22 mouse cellular contexts compared by ENCODE assay signal in genomic region chr3:53230562-53230961, GRCm38 (mm10).
A peak's percentile ranks its signal among the peaks of the same experiment; 100 is the strongest.
DNase-seq lines count a peak whose midpoint lies in the region; ATAC-seq lines count a peak whose summit lies in the region.
"Had no signal": no experiment of that assay in that cellular context is flagged by ENCODE, and none has a peak within 500 bp of the region (broad histone marks: within the 10 kb centered on the region; RNA-seq: fewer than 3 reads in every experiment).

No protein-coding gene starts in this region.

- no peak overlapping the region for H3K4me2 ChIP-seq in forebrain, embryonic 13.5 days
- no peak overlapping the region for H3K4me2 ChIP-seq in forebrain, embryonic 11.5 days (ENCODE audit: low read depth, low read length, severe bottlenecking)
- H3K4me2 ChIP-seq in heart, embryonic 15.5 days, result no peak overlapping the region
- no peak overlapping the region for H3K4me2 ChIP-seq in limb, embryonic 13.5 days (replicated peaks)
- H3K4me2 ChIP-seq: embryonic facial prominence, embryonic 12.5 days; liver, embryonic 13.5 days; lung, embryonic 15.5 days; midbrain, embryonic 11.5 days; stomach, embryonic 15.5 days had no signal

- H3K36me3 ChIP-seq in forebrain, embryonic 13.5 days (ENCODE audit: poor library complexity, severe bottlenecking), result no peaks in the 10 kb centered on the region
- H3K36me3 ChIP-seq in forebrain, embryonic 11.5 days (ENCODE audit: control insufficient read depth, insufficient read depth, low read length), result no peaks in the 10 kb centered on the region
- H3K36me3 ChIP-seq in heart, embryonic 15.5 days, result no peaks in the 10 kb centered on the region
- H3K36me3 ChIP-seq in heart, embryonic 10.5 days, result no peaks in the 10 kb centered on the region
- H3K36me3 ChIP-seq in limb, embryonic 13.5 days, result no peaks in the 10 kb centered on the region
- H3K36me3 ChIP-seq in limb, embryonic 10.5 days, result no peaks in the 10 kb centered on the region
- H3K36me3 ChIP-seq: embryonic facial prominence, embryonic 12.5 days; liver, embryonic 13.5 days; lung, embryonic 15.5 days; stomach, embryonic 15.5 days had no signal

- peaks cover 12% of the 10 kb centered on the region for H3K4me1 ChIP-seq in forebrain, embryonic 13.5 days
- no peaks in the 10 kb centered on the region for H3K4me1 ChIP-seq in forebrain, embryonic 11.5 days (replicated peaks; ENCODE audit: control insufficient read depth, insufficient read depth, low read length)
- peaks cover 29% of the 10 kb centered on the region for H3K4me1 ChIP-seq in heart, embryonic 15.5 days (replicated peaks)
- peaks cover 18% of the 10 kb centered on the region for H3K4me1 ChIP-seq in heart, embryonic 10.5 days
- H3K4me1 ChIP-seq in limb, embryonic 13.5 days, result peaks cover 30% of the 10 kb centered on the region
- no peaks in the 10 kb centered on the region; the same call in 1 of the 2 replicates for H3K4me1 ChIP-seq in limb, embryonic 10.5 days
- H3K4me1 ChIP-seq: embryonic facial prominence, embryonic 12.5 days; liver, embryonic 13.5 days; stomach, embryonic 15.5 days had no signal

- H3K27me3 ChIP-seq in forebrain, embryonic 13.5 days, result no peaks in the 10 kb centered on the region
- H3K27me3 ChIP-seq in forebrain, embryonic 11.5 days (ENCODE audit: control insufficient read depth, insufficient read depth, low read length), result no peaks in the 10 kb centered on the region
- H3K27me3 ChIP-seq in heart, embryonic 15.5 days, result no peaks in the 10 kb centered on the region
- H3K27me3 ChIP-seq in heart, embryonic 10.5 days (ENCODE audit: insufficient read depth, poor library complexity, severe bottlenecking), result no peaks in the 10 kb centered on the region
- H3K27me3 ChIP-seq in limb, embryonic 13.5 days, result no peaks in the 10 kb centered on the region
- H3K27me3 ChIP-seq in limb, embryonic 10.5 days (ENCODE audit: low read depth, poor library complexity, severe bottlenecking), result no peaks in the 10 kb centered on the region
- H3K27me3 ChIP-seq: embryonic facial prominence, embryonic 12.5 days; liver, embryonic 13.5 days; lung, embryonic 15.5 days; Patski; stomach, embryonic 15.5 days had no signal

- peak; percentile 43; the same call in 1 of the 2 replicates for ATAC-seq in forebrain, embryonic 13.5 days
- no peak for ATAC-seq in forebrain, embryonic 11.5 days (replicated peaks; ENCODE audit: low FRiP score)
- ATAC-seq in heart, embryonic 15.5 days (replicated peaks; ENCODE audit: insufficient number of reproducible peaks, insufficient read depth, low FRiP score, low read depth), result no peak
- ATAC-seq in limb, embryonic 13.5 days (ENCODE audit: low FRiP score, low read depth), result no peak
- ATAC-seq: activated CD4-positive, CD25-positive, alpha-beta regulatory T cell, adult 4 months; Patski had no signal

- H3K4me3 ChIP-seq in forebrain, embryonic 13.5 days, result no peak overlapping the region
- no peak overlapping the region for H3K4me3 ChIP-seq in forebrain, embryonic 11.5 days (ENCODE audit: low read depth, low read length)
- H3K4me3 ChIP-seq in heart, embryonic 15.5 days, result no peak overlapping the region
- no peak overlapping the region for H3K4me3 ChIP-seq in heart, embryonic 10.5 days
- no peak overlapping the region for H3K4me3 ChIP-seq in limb, embryonic 13.5 days
- H3K4me3 ChIP-seq in limb, embryonic 10.5 days, result no peak overlapping the region
- H3K4me3 ChIP-seq: embryonic facial prominence, embryonic 12.5 days; layer of hippocampus, adult 2 months; liver, embryonic 13.5 days; lung, embryonic 15.5 days; myocyte; stomach, embryonic 15.5 days had no signal

- no peak for DNase-seq in forebrain, embryonic 11.5 days (ENCODE audit: low spot score)
- no peak for DNase-seq in heart, embryonic 10.5 days (ENCODE audit: low spot score)
- DNase-seq in limb, embryonic 10.5 days (ENCODE audit: low spot score), result no peak
- peak; percentile 39 for DNase-seq in ES-CJ7 (ENCODE audit: low read depth, low spot score)
- DNase-seq in frontal cortex, postnatal 36 days (ENCODE audit: low spot score in 2 of 2), result no peak
- DNase-seq: adrenal gland, postnatal 10 days; cerebellum, adult 9-11 months; kidney, postnatal 10 days; liver, embryonic 13.5 days; retina, postnatal 1 day had no signal

- WGBS in forebrain, embryonic 13.5 days, result 61% methylated on average over 3 of the region's 3 CpGs
- 67% methylated on average over 3 of the region's 3 CpGs for WGBS in forebrain, embryonic 11.5 days
- WGBS in heart, embryonic 15.5 days, result 67% methylated on average over 3 of the region's 3 CpGs
- WGBS in heart, embryonic 10.5 days, result 62% methylated on average over 3 of the region's 3 CpGs
- 67% methylated on average over 3 of the region's 3 CpGs for WGBS in limb, embryonic 13.5 days
- WGBS in limb, embryonic 10.5 days, result 61% methylated on average over 3 of the region's 3 CpGs

- no peaks in the 10 kb centered on the region for H3K9me3 ChIP-seq in forebrain, embryonic 13.5 days (replicated peaks)
- no peaks in the 10 kb centered on the region; the same call in 1 of the 2 replicates for H3K9me3 ChIP-seq in forebrain, embryonic 11.5 days (ENCODE audit: control insufficient read depth, low read length)
- no peaks in the 10 kb centered on the region for H3K9me3 ChIP-seq in heart, embryonic 15.5 days (replicated peaks)
- no peaks in the 10 kb centered on the region for H3K9me3 ChIP-seq in heart, embryonic 10.5 days
- H3K9me3 ChIP-seq in limb, embryonic 13.5 days, result no peaks in the 10 kb centered on the region
- H3K9me3 ChIP-seq in limb, embryonic 10.5 days (replicated peaks), result no peaks in the 10 kb centered on the region
- H3K9me3 ChIP-seq: liver, embryonic 13.5 days; lung, embryonic 15.5 days; stomach, embryonic 15.5 days had no signal

- no peak overlapping the region for H3K27ac ChIP-seq in forebrain, embryonic 13.5 days
- no peak overlapping the region for H3K27ac ChIP-seq in forebrain, embryonic 11.5 days (ENCODE audit: low read depth, low read length)
- peak overlapping the region; percentile 36; the same call in 1 of the 2 replicates for H3K27ac ChIP-seq in heart, embryonic 15.5 days
- no peak overlapping the region for H3K27ac ChIP-seq in heart, embryonic 10.5 days
- peak overlapping the region; percentile 67; the same call in 1 of the 2 replicates for H3K27ac ChIP-seq in limb, embryonic 13.5 days
- no peak overlapping the region for H3K27ac ChIP-seq in limb, embryonic 10.5 days
- H3K27ac ChIP-seq: embryonic facial prominence, embryonic 12.5 days; layer of hippocampus, adult 2 months; liver, embryonic 13.5 days; lung, embryonic 15.5 days; macrophage; stomach, embryonic 15.5 days had no signal

- H3K9ac ChIP-seq in forebrain, embryonic 13.5 days, result no peak overlapping the region
- no peak overlapping the region for H3K9ac ChIP-seq in forebrain, embryonic 11.5 days (ENCODE audit: low read length)
- no peak overlapping the region for H3K9ac ChIP-seq in heart, embryonic 15.5 days
- no peak overlapping the region for H3K9ac ChIP-seq in limb, embryonic 13.5 days
- H3K9ac ChIP-seq: embryonic facial prominence, embryonic 12.5 days; liver, embryonic 13.5 days; lung, embryonic 15.5 days; stomach, embryonic 15.5 days had no signal

Comparison
In these comparisons a context has a peak if more than half of its experiments do, and no peak if none do; other contexts are left out.
1. H3K27ac ChIP-seq: peak in heart, embryonic 15.5 days (single experiment) and limb, embryonic 13.5 days (single experiment); none in forebrain, embryonic 13.5 days (single experiment), forebrain, embryonic 11.5 days (single experiment), heart, embryonic 10.5 days (single experiment) and limb, embryonic 10.5 days (single experiment).